Mouse (Mus musculus): ENCODE measurements around the gene Pbsn.
A peak's percentile ranks its signal among the peaks of the same experiment; 100 is the strongest.
"Not testable (repeated sequence)": the region's sequence is repeated elsewhere in the genome, so short reads cannot be mapped to it uniquely, and the experiment has no call there.

The Pbsn gene

GRCm38 (mm10) chrX:77853523-77853922 is at the start of gene Pbsn:
Gene Pbsn, minus strand, starts transcription at chrX:77853623.
- no peak for DNase-seq (ENCODE audit: low spot score in 2 of 2)

GRCm38 (mm10) chrX:77880033-77880432 is 26.6 kb upstream of the Pbsn start:
- not testable (repeated sequence) for DNase-seq (ENCODE audit: low spot score in 2 of 2)

GRCm38 (mm10) chrX:77864458-77864857 is 11.0 kb upstream of the Pbsn start, which contains the start of gene Gm14744:
Gene Gm14744, plus strand, starts transcription at chrX:77864758.
- DNase-seq (ENCODE audit: low spot score in 2 of 2): not testable (repeated sequence)

GRCm38 (mm10) chrX:77812031-77812430 is 41.4 kb downstream of the Pbsn start:
- no peak for DNase-seq (ENCODE audit: low spot score in 2 of 2)

GRCm38 (mm10) chrX:77810608-77811206 is 42.7 kb downstream of the Pbsn start:
- DNase-seq (ENCODE audit: low spot score in 2 of 2): peak; percentile 30 to 51

- peak in 1 of 2 experiments; percentile 6 for DNase-seq (ENCODE audit: low spot score in 2 of 2)
Observed at GRCm38 (mm10) chrX:77808602-77809001, 44.8 kb downstream of the Pbsn start.

- no peak for DNase-seq (ENCODE audit: low spot score in 2 of 2)
Observed at GRCm38 (mm10) chrX:77802293-77802692, 51.1 kb downstream of the Pbsn start.

GRCm38 (mm10) chrX:77801543-77801942 is 51.9 kb downstream of the Pbsn start:
- no peak for DNase-seq (ENCODE audit: low spot score in 2 of 2)

- DNase-seq (ENCODE audit: low spot score in 2 of 2): no peak
Observed at GRCm38 (mm10) chrX:77799554-77799953, 53.9 kb downstream of the Pbsn start.

- no peak for DNase-seq (ENCODE audit: low spot score in 2 of 2)
Observed at GRCm38 (mm10) chrX:77797801-77798200, 55.6 kb downstream of the Pbsn start.

- DNase-seq (ENCODE audit: low spot score in 2 of 2): no peak
Observed at GRCm38 (mm10) chrX:77796916-77797315, 56.5 kb downstream of the Pbsn start.

GRCm38 (mm10) chrX:77796238-77796835 is 57.1 kb downstream of the Pbsn start, which contains the start of gene Prkx:
Gene Prkx, minus strand, starts transcription at chrX:77796278.
- DNase-seq (ENCODE audit: low spot score in 2 of 2): peak; percentile 51 to 62

- DNase-seq (ENCODE audit: low spot score in 2 of 2): peak; percentile 79 to 87
Observed at GRCm38 (mm10) chrX:77795858-77796174, 57.6 kb downstream of the Pbsn start.

- peak; percentile 5 to 29 for DNase-seq (ENCODE audit: low spot score in 2 of 2)
Observed at GRCm38 (mm10) chrX:77794962-77795857, 58.2 kb downstream of the Pbsn start.

- no peak for DNase-seq (ENCODE audit: low spot score in 2 of 2)
Observed at GRCm38 (mm10) chrX:77788675-77789074, 64.7 kb downstream of the Pbsn start.
